ENCODE assay signal across 9 mouse cellular contexts in genomic region chr2:105238775-105239174, GRCm38 (mm10). TPM values are rescaled to one million over a fixed set of nuclear protein-coding genes. Genes with fewer than 3 reads are reported as not detected.
DNase-seq lines count a peak whose midpoint lies in the region; ATAC-seq and TF ChIP-seq lines count a peak whose summit lies in the region.
"Had no signal": no experiment of that assay in that cellular context is flagged by ENCODE, and none has a peak within 500 bp of the region (broad histone marks: within the 10 kb centered on the region; RNA-seq: fewer than 3 reads in every experiment).

No protein-coding gene starts in this region.

- H3K9ac ChIP-seq in ES-Bruce4 (ENCODE audit: low read depth, poor library complexity, severe bottlenecking) = no peak overlapping the region
- H3K9ac ChIP-seq in embryonic facial prominence, embryonic 11.5 days (replicated peaks; ENCODE audit: low read length) = no peak overlapping the region
- H3K9ac ChIP-seq in intestine, embryonic 16.5 days (ENCODE audit: low read depth, low read length) = no peak overlapping the region
- H3K9ac ChIP-seq in liver, embryonic 11.5 days (ENCODE audit: low read depth, low read length) = no peak overlapping the region

- TF ChIP-seq POLR2A in ES-Bruce4 (IDR thresholded peaks at IDR 0.05; ENCODE audit: insufficient read depth, low read length) = no peak

- TF ChIP-seq EP300 in ES-Bruce4 (IDR thresholded peaks at IDR 0.05; ENCODE audit: insufficient read depth, low read depth, low read length) = no peak

- H3K4me3 ChIP-seq in ES-Bruce4 (ENCODE audit: low read depth, low read length) = no peak overlapping the region
- no peak overlapping the region for H3K4me3 ChIP-seq in embryonic facial prominence, embryonic 11.5 days (ENCODE audit: low read depth, low read length)
- no peak overlapping the region for H3K4me3 ChIP-seq in intestine, embryonic 16.5 days (ENCODE audit: low read length)
- no peak overlapping the region for H3K4me3 ChIP-seq in liver, embryonic 11.5 days (ENCODE audit: low read depth, low read length)

- ATAC-seq in embryonic facial prominence, embryonic 11.5 days (replicated peaks; ENCODE audit: insufficient number of reproducible peaks, low FRiP score, low TSS enrichment, low read depth) = no peak
- 0 out of 2 replicates have a peak, but pooled peaks have one; percentile 13 for ATAC-seq in intestine, embryonic 16.5 days
- ATAC-seq in liver, embryonic 11.5 days (replicated peaks; ENCODE audit: low FRiP score) = peak; percentile 22; the same call in 1 of the 2 replicates

- no peak overlapping the region for H3K27ac ChIP-seq in ES-Bruce4 (ENCODE audit: insufficient read depth, low read length)
- H3K27ac ChIP-seq in embryonic facial prominence, embryonic 11.5 days (replicated peaks; ENCODE audit: low read depth, low read length) = no peak overlapping the region
- no peak overlapping the region for H3K27ac ChIP-seq in intestine, embryonic 16.5 days (ENCODE audit: low read length)
- no peak overlapping the region for H3K27ac ChIP-seq in liver, embryonic 11.5 days (ENCODE audit: low read depth, low read length)

- no peak overlapping the region for H3K4me2 ChIP-seq in embryonic facial prominence, embryonic 11.5 days (ENCODE audit: low read depth, low read length)
- H3K4me2 ChIP-seq in intestine, embryonic 16.5 days (ENCODE audit: low read depth, low read length) = no peak overlapping the region
- H3K4me2 ChIP-seq in liver, embryonic 11.5 days = no peak overlapping the region

- DNase-seq in cerebellum, adult 11 months = peak; percentile 5
- DNase-seq in cerebellum, adult 11-12 months = no peak
- peak; percentile 76 for DNase-seq in embryonic facial prominence, embryonic 11.5 days (ENCODE audit: low spot score)
- DNase-seq in liver, embryonic 11.5 days (ENCODE audit: low spot score) = no peak
- DNase-seq in right cerebral cortex, postnatal 10 days (ENCODE audit: low spot score in 2 of 2) = peak; percentile 46 to 50
- no peak for DNase-seq in c-Kit-positive CD71-positive TER-119-positive erythroid progenitor cells, embryonic 14.5 days (ENCODE audit: low spot score)

- TF ChIP-seq CTCF in ES-Bruce4 (IDR thresholded peaks at IDR 0.05; ENCODE audit: low read depth, low read length) = peak; percentile 20

- no peaks in the 10 kb centered on the region for H3K9me3 ChIP-seq in ES-Bruce4 (replicated peaks; ENCODE audit: control insufficient read depth, insufficient read depth, low read length, poor library complexity, severe bottlenecking)
- no peaks in the 10 kb centered on the region for H3K9me3 ChIP-seq in embryonic facial prominence, embryonic 11.5 days (replicated peaks; ENCODE audit: control insufficient read depth, low read length)
- H3K9me3 ChIP-seq in intestine, embryonic 16.5 days (ENCODE audit: control insufficient read depth, low read length) = no peaks in the 10 kb centered on the region
- no peaks in the 10 kb centered on the region for H3K9me3 ChIP-seq in liver, embryonic 11.5 days (ENCODE audit: control insufficient read depth, low read length)
- H3K9me3 ChIP-seq: G1E had no signal

- WGBS in embryonic facial prominence, embryonic 11.5 days = 16% methylated on average over 3 of the region's 3 CpGs
- WGBS in intestine, embryonic 16.5 days = 15% methylated on average over 3 of the region's 3 CpGs
- 17% methylated on average over 3 of the region's 3 CpGs for WGBS in liver, embryonic 11.5 days

- no peaks in the 10 kb centered on the region for H3K4me1 ChIP-seq in ES-Bruce4 (ENCODE audit: control insufficient read depth, insufficient read depth, low read length)
- no peaks in the 10 kb centered on the region; the same call in 1 of the 2 replicates for H3K4me1 ChIP-seq in embryonic facial prominence, embryonic 11.5 days (ENCODE audit: control insufficient read depth, insufficient read depth, low read length)
- peaks cover 7% of the 10 kb centered on the region; the same call in 1 of the 2 replicates for H3K4me1 ChIP-seq in intestine, embryonic 16.5 days (ENCODE audit: control insufficient read depth, insufficient read depth, low read length)
- H3K4me1 ChIP-seq in liver, embryonic 11.5 days (replicated peaks; ENCODE audit: control insufficient read depth, insufficient read depth, low read length) = 0 out of 2 replicates have a peak, but pooled peaks cover 2% of the 10 kb centered on the region

- no peaks in the 10 kb centered on the region for H3K36me3 ChIP-seq in ES-Bruce4 (ENCODE audit: control insufficient read depth, insufficient read depth, low read length, poor library complexity, severe bottlenecking)
- H3K36me3 ChIP-seq in embryonic facial prominence, embryonic 11.5 days (replicated peaks; ENCODE audit: control insufficient read depth, insufficient read depth, low read depth, low read length) = no peaks in the 10 kb centered on the region
- H3K36me3 ChIP-seq in intestine, embryonic 16.5 days (ENCODE audit: control insufficient read depth, insufficient read depth, low read length) = no peaks in the 10 kb centered on the region
- H3K36me3 ChIP-seq in liver, embryonic 11.5 days (ENCODE audit: control insufficient read depth, insufficient read depth, low read length) = no peaks in the 10 kb centered on the region
- H3K36me3 ChIP-seq: G1E had no signal

- no peaks in the 10 kb centered on the region; the same call in 1 of the 2 replicates for H3K27me3 ChIP-seq in ES-Bruce4 (ENCODE audit: control insufficient read depth, insufficient read depth, low read length, poor library complexity, severe bottlenecking)
- H3K27me3 ChIP-seq in embryonic facial prominence, embryonic 11.5 days (ENCODE audit: control insufficient read depth, insufficient read depth, low read length) = no peaks in the 10 kb centered on the region
- no peaks in the 10 kb centered on the region for H3K27me3 ChIP-seq in intestine, embryonic 16.5 days (replicated peaks; ENCODE audit: control insufficient read depth, insufficient read depth, low read length)
- no peaks in the 10 kb centered on the region for H3K27me3 ChIP-seq in liver, embryonic 11.5 days (replicated peaks; ENCODE audit: control insufficient read depth, insufficient read depth, low read length)

RNA-seq across cellular contexts. Expression of gene Them7, which starts 14.7 kb away (rescaled TPM):
- polyA plus RNA-seq in ES-Bruce4 (2011; ENCODE audit: insufficient read depth, insufficient read length, low read depth, missing spikeins) = not detected in 2 replicates
- 0.49 and 0.66 TPM in 2 replicates for polyA plus RNA-seq in embryonic facial prominence, embryonic 11.5 days (2014; fragmentation: Nextera tagmentation; extraction: Ambion mirVana)
- polyA plus RNA-seq in intestine, embryonic 16.5 days (2015; fragmentation: Nextera tagmentation; extraction: Ambion mirVana) = 1.4 and 1.8 TPM in 2 replicates
- polyA plus RNA-seq in liver, embryonic 11.5 days (2014; fragmentation: Nextera tagmentation; extraction: Ambion mirVana) = 0.90 and 1.3 TPM in 2 replicates
- polyA plus RNA-seq: G1E had no signal

Comparison
In these comparisons a context has a peak if more than half of its experiments do, and no peak if none do; other contexts are left out.
1. DNase-seq: peak in cerebellum, adult 11 months (single experiment), embryonic facial prominence, embryonic 11.5 days (single experiment) and right cerebral cortex, postnatal 10 days (2 of 2); none in cerebellum, adult 11-12 months (single experiment), liver, embryonic 11.5 days (single experiment) and c-Kit-positive CD71-positive TER-119-positive erythroid progenitor cells, embryonic 14.5 days (single experiment).